Mouse (Mus musculus): ENCODE data around the gene Lzic.
A peak's percentile ranks its signal among the peaks of the same experiment; 100 is the strongest.

GRCm38 (mm10) chr4:149542927-149543553 is 58.0 kb downstream of the Lzic start:
- TF ChIP-seq CTCF (IDR thresholded peaks at IDR 0.05; ENCODE audit: control insufficient read depth, insufficient read depth, insufficient replicate concordance, low read depth, low read length) (peak; percentile 73; the same call in 1 of the 2 replicates), POLR2A (IDR thresholded peaks at IDR 0.05; ENCODE audit: control insufficient read depth, low read depth, low read length) (no peak)

All from testis, adult 2 months (tissue).